Mouse (Mus musculus): ENCODE measurements around the gene Cdca8.

DNA sequence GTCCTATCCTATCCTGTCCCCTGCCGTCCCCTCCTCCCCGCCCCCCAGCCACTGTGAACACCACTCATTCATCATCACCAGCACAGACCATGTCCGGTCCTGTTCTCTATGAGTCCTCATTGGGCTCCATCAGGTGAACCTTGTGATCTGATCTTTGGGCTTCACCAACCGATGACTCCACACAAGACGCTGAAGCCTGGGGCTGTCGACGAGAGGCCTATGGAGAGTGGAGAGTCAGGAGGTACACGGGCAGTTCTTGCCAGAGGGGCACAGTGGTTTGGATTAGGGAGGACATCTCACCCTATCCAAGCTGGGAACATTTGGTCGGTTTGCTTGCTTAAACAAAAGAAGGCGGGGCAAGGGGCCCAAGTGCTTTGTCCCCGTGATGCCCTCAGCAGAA is 31.1 kb upstream of the Cdca8 start:
- no peak for TF ChIP-seq CTCF (IDR thresholded peaks at IDR 0.05; ENCODE audit: borderline replicate concordance, insufficient read depth, low read length)
- TF ChIP-seq POLR2A (IDR thresholded peaks at IDR 0.05; ENCODE audit: low read depth, low read length): no peak

Data from embryonic fibroblast, embryonic 13.5 days (primary cell).